Mouse (Mus musculus) hindbrain, embryonic 15.5 days (tissue): Measurements from ENCODE around the gene Lmnb2. TPM values are rescaled to one million over a fixed set of nuclear protein-coding genes. Genes with fewer than 3 reads are reported as not detected.
A peak's percentile ranks its signal among the peaks of the same experiment; 100 is the strongest.

Experiments used
- ATAC-seq: fragments of 200-750 bp; cut with Nextera tagmentation; 2 replicates; pipeline ENCODE4 v1.8.0; 2017; ENCODE audit warnings: low read depth, moderate number of reproducible peaks, moderate TSS enrichment; ENCODE audit not compliant: low FRiP score
- H3K27ac ChIP-seq: fragments of 300-500 bp; sonication (generic); replicated peaks from 2 replicates; pipeline ENCODE4 v1.5.1; 2015; ENCODE audit warnings: mild to moderate bottlenecking, inconsistent platforms
- H3K27me3 ChIP-seq: fragments of 300-500 bp; sonication (generic); 2 replicates; pipeline ENCODE4 v1.6.1; 2015; ENCODE audit warnings: control low read depth, inconsistent platforms
- H3K36me3 ChIP-seq: fragments of 300-500 bp; sonication (generic); 2 replicates; pipeline ENCODE4 v1.6.1; 2015; ENCODE audit warnings: control low read depth, inconsistent platforms
- H3K4me1 ChIP-seq: fragments of 300-500 bp; sonication (generic); replicated peaks from 2 replicates; pipeline ENCODE4 v1.6.1; 2015; ENCODE audit warnings: control low read depth, inconsistent platforms
- H3K4me2 ChIP-seq: fragments of 300-500 bp; sonication (generic); 2 replicates; pipeline ENCODE4 v1.6.1; 2015; ENCODE audit warnings: moderate library complexity, mild to moderate bottlenecking, inconsistent platforms
- H3K4me3 ChIP-seq: fragments of 300-500 bp; sonication (generic); 2 replicates; pipeline ENCODE4 v1.5.1; 2015; ENCODE audit warnings: mild to moderate bottlenecking, inconsistent platforms
- H3K9ac ChIP-seq: fragments of 300-500 bp; sonication (generic); 2 replicates; pipeline ENCODE4 v1.6.1; 2015; ENCODE audit warnings: inconsistent platforms
- H3K9me3 ChIP-seq: fragments of 300-500 bp; sonication (generic); 2 replicates; pipeline ENCODE4 v1.6.1; 2016; ENCODE audit warnings: control low read depth, inconsistent platforms
- WGBS: fragments of 180-500 bp; shearing (Covaris S2); methylation state at CpG from one replicate; pipeline ENCODE4 v1.1.7; 2015; 5-methylcytosine and 5-hydroxymethylcytosine counted together
- polyA plus RNA-seq: library from polyadenylated mRNA; unstranded; fragments of >200 nt; fragmentation: Nextera tagmentation; extraction: Ambion mirVana; gene quantifications from 2 replicates; pipeline ENCODE4 v1.2.1, GENCODE M21; 2015

Lmnb2 gene
- polyA plus RNA-seq, 1 experiment from 2014 or later = 40.9 TPM

DNA sequence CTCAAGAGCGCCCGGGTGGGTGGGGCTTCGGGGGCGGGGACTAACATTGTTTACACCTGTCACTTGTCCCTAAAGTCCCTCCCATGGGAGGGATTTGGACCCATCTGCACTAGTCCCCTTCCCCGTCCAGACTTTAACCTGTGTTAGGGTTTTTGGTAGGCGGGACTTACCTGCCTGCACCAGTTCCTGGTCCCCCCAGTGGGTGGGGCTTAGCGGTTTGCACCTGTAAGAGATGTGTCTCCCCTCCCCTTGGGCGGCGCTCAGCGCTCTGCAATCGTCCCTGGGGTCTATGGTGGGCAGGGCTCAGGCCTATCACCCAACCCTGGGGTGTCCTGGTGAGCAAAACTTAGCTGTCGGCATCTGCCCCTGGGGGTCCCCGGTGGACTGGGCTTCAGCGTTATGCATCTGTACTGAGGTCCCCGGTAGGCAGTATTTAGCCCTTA lies 688 bp downstream of the Lmnb2 start:
- Histone ChIP-seq H3K4me2 (peak overlapping the region; percentile 98), H3K36me3 (no peaks in the 10 kb centered on the region), H3K4me3 (peak overlapping the region; percentile 78), H3K4me1 (peaks cover 34% of the 10 kb centered on the region), H3K9ac (peak overlapping the region; percentile 75), H3K9me3 (no peaks in the 10 kb centered on the region), H3K27me3 (peaks cover 2% of the 10 kb centered on the region; the same call in 1 of the 2 replicates), H3K27ac (peak overlapping the region; percentile 85)
- 3% methylated on average over 15 of the region's 15 CpGs for WGBS
- ATAC-seq = peak; percentile 45

DNA sequence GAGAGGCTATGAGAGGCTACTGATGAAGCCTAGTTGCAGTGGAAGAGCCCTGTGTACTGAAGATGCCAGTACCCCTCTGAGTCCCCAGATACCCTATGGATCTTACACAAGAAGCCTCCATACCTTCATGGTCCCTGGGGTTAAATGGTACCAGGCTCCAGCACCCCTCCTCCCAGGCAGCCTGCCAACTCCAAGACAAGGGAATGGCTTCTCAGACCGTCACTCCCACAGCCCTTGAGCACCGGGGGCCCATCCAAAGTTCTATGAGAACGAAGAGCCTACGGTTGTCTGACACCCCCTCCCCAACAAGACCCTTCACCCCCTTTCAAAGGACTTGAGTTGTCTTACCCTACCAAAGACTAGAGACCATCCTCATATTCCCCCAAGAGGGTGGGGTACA lies 2.3 kb downstream of the Lmnb2 start:
- peaks cover 13% of the 10 kb centered on the region; the same call in 1 of the 2 replicates for H3K36me3 ChIP-seq
- H3K27ac ChIP-seq = no peak overlapping the region
- no peak overlapping the region for H3K9ac ChIP-seq
- ATAC-seq = no peak
- H3K9me3 ChIP-seq = no peaks in the 10 kb centered on the region
- H3K4me1 ChIP-seq = peaks cover 29% of the 10 kb centered on the region
- WGBS = 81% methylated on average over 4 of the region's 4 CpGs
- no peaks in the 10 kb centered on the region for H3K27me3 ChIP-seq
- H3K4me2 ChIP-seq = no peak overlapping the region
- no peak overlapping the region for H3K4me3 ChIP-seq

DNA sequence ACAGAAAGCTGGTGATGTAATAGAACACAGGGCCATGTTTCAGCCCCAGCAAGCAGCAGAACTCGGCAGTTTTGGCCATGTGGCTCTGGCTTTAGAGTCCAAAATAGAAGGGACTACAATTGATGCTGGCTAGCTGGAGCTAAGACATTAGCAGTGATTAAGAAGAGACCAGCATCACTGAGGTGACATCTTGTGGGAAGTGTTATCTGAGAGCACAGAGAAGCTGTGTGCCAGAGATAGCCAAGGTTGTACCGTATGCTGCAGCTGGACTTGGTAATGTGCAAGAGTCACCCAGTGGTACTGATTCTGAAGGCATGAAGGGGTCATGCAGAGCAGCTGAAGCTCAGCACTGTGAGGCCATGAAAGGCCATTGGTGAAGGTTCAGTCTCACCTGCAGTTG lies 2.8 kb downstream of the Lmnb2 start:
- ATAC-seq = no peak
- H3K4me1 ChIP-seq = peaks cover 29% of the 10 kb centered on the region
- no peaks in the 10 kb centered on the region for H3K27me3 ChIP-seq
- peaks cover 13% of the 10 kb centered on the region; the same call in 1 of the 2 replicates for H3K36me3 ChIP-seq
- WGBS = 84% methylated on average over 2 of the region's 2 CpGs
- no peak overlapping the region for H3K4me2 ChIP-seq
- H3K9me3 ChIP-seq = no peaks in the 10 kb centered on the region
- H3K4me3 ChIP-seq = no peak overlapping the region
- H3K9ac ChIP-seq = no peak overlapping the region
- no peak overlapping the region for H3K27ac ChIP-seq

DNA sequence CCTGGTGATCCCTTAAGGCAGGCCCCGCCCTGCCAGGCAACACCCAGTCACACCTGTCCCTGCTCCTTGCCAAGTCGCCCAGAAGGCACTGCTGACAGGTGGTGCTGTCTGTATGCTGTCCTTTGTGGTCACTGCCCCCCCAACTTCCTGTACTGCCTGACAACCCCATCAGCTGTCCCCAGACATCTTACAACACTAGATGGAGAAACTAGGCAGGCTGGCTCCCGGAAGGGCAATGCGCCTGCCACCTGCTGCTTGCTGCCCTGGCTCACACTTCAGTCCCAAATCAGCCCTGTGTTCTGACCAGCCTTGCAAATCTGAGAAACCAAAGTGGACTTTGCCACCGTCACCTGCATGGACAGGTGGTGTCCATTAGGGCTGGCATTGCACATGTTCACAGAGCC lies 3.8 kb downstream of the Lmnb2 start:
- WGBS = 90% methylated on average over 5 of the region's 5 CpGs
- Histone ChIP-seq H3K9me3 (no peaks in the 10 kb centered on the region), H3K27me3 (no peaks in the 10 kb centered on the region), H3K4me3 (no peak overlapping the region), H3K9ac (no peak overlapping the region), H3K27ac (no peak overlapping the region), H3K4me1 (peaks cover 29% of the 10 kb centered on the region), H3K4me2 (no peak overlapping the region), H3K36me3 (peaks cover 20% of the 10 kb centered on the region)
- no peak for ATAC-seq

DNA sequence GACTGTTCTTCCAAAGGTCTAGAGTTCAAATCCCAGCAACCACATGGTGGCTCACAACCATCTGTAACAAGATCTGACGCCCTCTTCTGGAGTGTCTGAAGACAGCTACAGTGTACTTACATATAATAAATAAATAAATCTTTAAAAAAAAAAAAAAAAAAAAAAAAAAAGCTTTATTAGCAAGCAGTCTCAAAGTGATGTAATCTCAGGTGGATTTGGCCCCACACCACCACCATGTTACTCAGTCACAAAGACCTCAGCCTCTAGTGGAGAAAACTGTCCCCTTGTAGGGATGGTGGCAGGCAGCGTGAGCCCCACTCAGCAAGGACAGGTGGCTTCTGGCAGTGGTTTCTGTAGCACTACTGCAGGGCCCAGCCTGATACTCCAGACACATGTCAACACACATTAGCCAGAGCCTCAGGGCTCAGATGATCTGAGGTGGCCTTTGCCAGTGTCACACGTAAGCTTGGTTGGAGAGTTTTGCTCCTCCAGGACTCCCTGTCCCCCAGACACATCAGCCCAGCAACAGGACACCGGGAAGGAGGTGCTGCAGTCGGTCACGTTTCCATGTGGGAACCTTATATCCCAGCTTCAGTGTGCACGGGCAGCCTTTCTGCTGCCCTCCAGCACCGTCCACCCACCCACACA lies 4.6 kb downstream of the Lmnb2 start:
- Histone ChIP-seq H3K27me3 (no peaks in the 10 kb centered on the region), H3K4me1 (peaks cover 25% of the 10 kb centered on the region), H3K9me3 (no peaks in the 10 kb centered on the region), H3K27ac (no peak overlapping the region), H3K36me3 (peaks cover 26% of the 10 kb centered on the region), H3K4me2 (no peak overlapping the region), H3K9ac (no peak overlapping the region), H3K4me3 (no peak overlapping the region)
- WGBS = 96% methylated on average over 7 of the region's 8 CpGs
- ATAC-seq = no peak

DNA sequence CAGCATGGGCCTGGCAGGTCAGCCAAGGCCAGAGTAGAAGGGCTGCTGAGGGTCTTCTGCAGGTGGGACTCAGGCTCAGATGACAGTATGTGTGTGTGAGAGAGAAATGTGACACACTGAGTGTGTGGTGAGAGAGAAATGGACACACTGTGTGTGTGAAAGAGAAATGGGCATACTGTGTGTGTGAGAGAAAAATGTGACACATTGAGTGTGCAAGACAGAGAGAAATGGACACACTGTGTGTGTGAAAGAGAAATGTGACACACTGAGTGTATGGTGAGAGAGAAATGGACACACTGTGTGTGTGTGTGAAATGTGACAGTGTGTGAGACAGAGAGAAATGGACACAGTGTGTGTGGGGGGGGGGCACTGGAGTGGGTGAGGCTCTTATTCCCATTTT lies 6.2 kb downstream of the Lmnb2 start:
- Histone ChIP-seq H3K4me1 (peaks cover 17% of the 10 kb centered on the region), H3K27me3 (no peaks in the 10 kb centered on the region), H3K27ac (no peak overlapping the region), H3K36me3 (peaks cover 35% of the 10 kb centered on the region), H3K4me2 (no peak overlapping the region), H3K9ac (no peak overlapping the region), H3K4me3 (no peak overlapping the region), H3K9me3 (no peaks in the 10 kb centered on the region)
- ATAC-seq = no peak

DNA sequence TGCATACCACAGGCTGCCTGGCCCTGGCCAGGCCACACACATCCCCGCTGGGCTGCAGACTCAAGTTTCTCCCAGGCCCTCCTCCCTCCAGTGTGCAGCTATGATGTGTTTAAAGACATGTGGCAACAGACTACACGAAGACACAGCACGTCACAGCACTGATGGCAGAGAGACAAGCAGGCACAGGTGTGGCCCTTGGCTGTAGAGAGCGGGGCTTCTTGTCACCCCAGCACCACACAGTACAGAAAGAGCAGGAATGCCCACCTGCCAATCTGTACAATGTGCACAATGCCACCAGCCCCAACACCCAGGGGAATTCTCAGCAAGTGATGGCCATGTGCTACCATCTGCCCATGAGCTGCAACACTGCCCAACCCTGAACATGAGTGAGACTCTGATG lies 6.7 kb downstream of the Lmnb2 start:
- peaks cover 37% of the 10 kb centered on the region for H3K36me3 ChIP-seq
- no peak for ATAC-seq
- no peak overlapping the region for H3K27ac ChIP-seq
- peaks cover 12% of the 10 kb centered on the region for H3K4me1 ChIP-seq
- no peaks in the 10 kb centered on the region for H3K9me3 ChIP-seq
- H3K27me3 ChIP-seq = no peaks in the 10 kb centered on the region
- 83% methylated on average over 4 of the region's 4 CpGs for WGBS
- H3K9ac ChIP-seq = no peak overlapping the region
- no peak overlapping the region for H3K4me2 ChIP-seq
- no peak overlapping the region for H3K4me3 ChIP-seq

DNA sequence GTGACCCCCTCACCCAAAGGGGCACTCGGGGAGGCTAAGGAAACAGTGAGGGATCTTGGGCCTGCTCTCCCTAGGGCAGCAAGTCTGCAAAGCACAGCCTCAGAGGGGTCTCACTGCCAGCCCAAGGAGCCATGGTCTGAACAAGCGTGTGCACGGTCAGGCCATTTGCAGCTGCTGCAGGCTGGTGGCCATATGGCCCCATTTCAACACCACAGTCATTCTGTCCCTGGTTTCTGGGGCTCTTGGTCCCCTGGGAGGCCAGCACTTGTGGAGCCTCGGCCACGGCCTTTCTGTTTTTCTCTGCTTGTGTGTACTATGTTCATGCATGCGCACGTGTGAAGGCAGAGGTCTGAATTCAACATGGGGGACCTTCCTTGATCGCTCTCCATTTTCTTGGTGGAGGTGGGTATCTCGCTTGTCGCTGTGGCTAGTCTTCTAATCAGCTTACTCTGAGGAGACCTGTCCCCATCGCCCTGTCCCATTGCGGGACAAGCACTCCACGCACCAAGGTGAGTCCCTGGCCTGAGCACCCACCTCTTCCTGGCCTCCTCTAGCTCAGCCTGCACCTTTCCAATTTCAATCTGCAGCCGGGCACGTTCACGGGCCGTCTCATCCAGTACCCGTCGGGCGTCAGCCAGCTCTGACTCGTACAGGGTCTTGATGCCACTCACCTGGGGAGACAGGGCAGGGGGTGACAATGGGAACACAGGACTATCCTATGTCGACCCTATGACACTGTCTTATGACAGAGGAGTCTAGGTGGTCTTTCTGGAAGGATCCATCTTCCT lies 8.5 kb downstream of the Lmnb2 start:
- Histone ChIP-seq H3K4me3 (no peak overlapping the region), H3K27me3 (no peaks in the 10 kb centered on the region), H3K4me1 (peaks cover 4% of the 10 kb centered on the region; the same call in 1 of the 2 replicates), H3K36me3 (peaks cover 54% of the 10 kb centered on the region), H3K9me3 (no peaks in the 10 kb centered on the region), H3K9ac (no peak overlapping the region), H3K27ac (no peak overlapping the region), H3K4me2 (no peak overlapping the region)
- WGBS = 92% methylated on average over 22 of the region's 22 CpGs
- no peak for ATAC-seq

DNA sequence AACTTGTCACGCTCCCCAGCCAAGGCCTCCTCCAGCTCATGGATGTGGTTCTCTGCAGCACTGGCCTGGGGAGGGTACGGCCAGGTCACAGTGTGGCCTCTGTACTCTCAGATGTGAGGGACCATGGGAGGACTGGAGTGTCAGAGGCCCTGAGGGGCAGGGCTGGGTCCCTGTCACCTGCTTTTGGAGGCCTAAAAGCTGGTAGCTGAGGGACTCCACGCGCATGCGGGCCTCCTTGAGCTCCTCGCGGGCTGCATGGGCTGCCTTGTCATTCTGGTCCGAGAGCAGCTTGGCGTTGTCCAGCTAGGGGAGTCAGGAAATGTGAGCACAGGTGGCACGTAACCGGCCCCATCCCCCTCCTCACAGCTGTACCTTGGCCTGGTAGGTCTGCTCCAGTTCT lies 13.3 kb downstream of the Lmnb2 start:
- WGBS = 94% methylated on average over 11 of the region's 11 CpGs
- Histone ChIP-seq H3K4me1 (peaks cover 3% of the 10 kb centered on the region), H3K27me3 (no peaks in the 10 kb centered on the region), H3K9ac (no peak overlapping the region), H3K36me3 (peaks cover 63% of the 10 kb centered on the region), H3K4me3 (no peak overlapping the region), H3K9me3 (no peaks in the 10 kb centered on the region), H3K4me2 (no peak overlapping the region), H3K27ac (no peak overlapping the region)
- ATAC-seq = no peak

DNA sequence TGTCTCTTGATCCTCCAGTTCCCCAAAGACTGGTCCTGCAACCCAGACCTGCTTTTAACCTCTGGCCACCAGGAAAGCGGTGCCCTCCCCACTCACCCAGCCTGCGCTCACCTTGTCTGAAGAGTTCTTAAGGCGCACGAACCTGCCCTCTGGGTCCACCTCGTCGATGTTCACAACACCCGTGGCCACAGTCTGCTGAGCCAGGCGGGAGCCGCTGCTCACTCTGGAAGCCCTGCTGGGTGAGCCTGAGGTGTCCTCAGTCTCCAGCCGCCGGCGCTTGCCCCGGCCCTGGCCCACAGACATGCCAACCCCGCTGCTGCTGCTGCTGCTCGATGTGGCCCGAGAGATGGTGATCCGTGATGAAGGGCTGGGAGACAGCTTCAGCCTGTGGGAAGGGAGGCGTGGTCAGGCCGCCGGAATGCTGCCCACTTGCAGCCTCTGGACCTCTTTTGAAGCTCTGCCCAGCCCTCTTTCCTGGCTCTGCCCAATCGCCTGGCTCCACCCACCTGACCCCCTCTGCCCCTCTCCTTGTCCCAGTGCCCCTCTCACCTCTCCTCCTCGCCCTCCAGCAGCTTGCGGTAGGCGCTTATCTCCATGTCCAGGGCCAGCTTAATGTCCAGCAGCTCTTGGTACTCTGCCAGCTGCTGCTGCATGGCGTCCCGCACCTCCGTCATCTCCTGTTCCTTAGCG lies 13.9 kb downstream of the Lmnb2 start:
- Histone ChIP-seq H3K27me3 (no peaks in the 10 kb centered on the region), H3K4me1 (peaks cover 8% of the 10 kb centered on the region), H3K27ac (no peak overlapping the region), H3K4me3 (no peak overlapping the region), H3K4me2 (no peak overlapping the region), H3K9me3 (no peaks in the 10 kb centered on the region), H3K9ac (no peak overlapping the region), H3K36me3 (peaks cover 58% of the 10 kb centered on the region)
- ATAC-seq = no peak
- WGBS = 87% methylated on average over 28 of the region's 28 CpGs

DNA sequence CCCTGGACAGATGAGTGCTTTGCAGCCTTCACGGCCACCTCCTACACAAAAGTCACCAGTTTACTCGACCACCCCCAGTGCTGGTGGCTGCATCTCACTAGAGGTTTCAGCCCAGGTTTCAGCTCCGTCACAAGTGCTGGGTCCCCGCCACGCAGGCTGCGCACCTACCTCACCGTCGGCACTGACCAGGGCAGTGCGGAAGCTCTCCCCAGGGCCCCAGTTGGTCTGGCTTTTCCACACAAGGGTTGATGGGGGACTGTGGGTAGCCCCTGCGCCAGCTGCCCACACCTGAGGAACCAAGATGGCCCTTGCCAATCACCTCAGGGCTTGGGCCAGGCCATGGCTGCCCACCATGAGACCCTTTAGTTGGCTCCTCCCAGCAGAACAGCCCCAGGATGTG lies 14.8 kb downstream of the Lmnb2 start:
- Histone ChIP-seq H3K9me3 (no peaks in the 10 kb centered on the region), H3K36me3 (peaks cover 52% of the 10 kb centered on the region), H3K9ac (no peak overlapping the region), H3K27ac (no peak overlapping the region), H3K4me3 (no peak overlapping the region), H3K4me2 (no peak overlapping the region), H3K4me1 (peaks cover 14% of the 10 kb centered on the region), H3K27me3 (no peaks in the 10 kb centered on the region)
- ATAC-seq = no peak
- 95% methylated on average over 10 of the region's 10 CpGs for WGBS

DNA sequence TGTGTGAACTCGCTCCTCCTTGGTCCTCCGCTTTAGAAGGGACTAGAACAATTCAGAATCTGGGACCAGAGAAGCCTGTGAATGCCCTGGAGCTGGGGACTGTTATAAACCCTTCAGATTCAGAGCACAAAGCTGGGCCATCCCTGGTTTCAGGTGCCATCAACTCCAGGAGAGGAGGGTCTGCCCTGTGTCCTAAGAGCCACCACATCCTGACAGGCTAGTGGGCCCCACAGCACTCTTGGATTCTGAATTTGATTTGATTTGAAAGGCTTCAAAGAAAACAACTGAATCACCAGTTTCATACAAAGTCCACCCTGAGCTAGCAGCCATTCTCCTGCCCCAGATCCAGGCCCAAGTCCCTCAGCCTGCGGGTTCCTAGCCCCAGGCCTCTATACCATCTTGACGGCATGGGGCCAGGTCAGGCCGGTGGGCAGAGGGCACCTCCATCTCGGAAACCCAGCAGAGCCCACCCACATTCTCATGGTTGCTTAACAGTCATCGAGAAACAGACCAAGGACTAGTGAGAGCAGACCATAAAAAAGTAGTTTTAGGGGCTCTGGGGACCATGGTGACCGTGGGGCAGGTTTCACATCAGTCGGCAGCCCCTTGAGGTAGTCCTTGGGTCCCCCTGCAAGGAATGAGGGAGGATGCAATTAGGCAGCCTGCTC lies 15.6 kb downstream of the Lmnb2 start:
- no peak for ATAC-seq
- H3K27ac ChIP-seq = no peak overlapping the region
- no peak overlapping the region for H3K9ac ChIP-seq
- WGBS = 95% methylated on average over 9 of the region's 9 CpGs
- peaks cover 47% of the 10 kb centered on the region for H3K36me3 ChIP-seq
- H3K4me1 ChIP-seq = peaks cover 19% of the 10 kb centered on the region
- no peak overlapping the region for H3K4me3 ChIP-seq
- no peak overlapping the region for H3K4me2 ChIP-seq
- H3K9me3 ChIP-seq = no peaks in the 10 kb centered on the region
- H3K27me3 ChIP-seq = no peaks in the 10 kb centered on the region
